Mouse (Mus musculus) c-Kit-negative CD71-positive TER-119-positive erythroid progenitor cells, embryonic 14.5 days (primary cell): ENCODE data around the gene Rad51b.

ENCODE experiments used
- DNase-seq: peaks from one replicate; pipeline ENCODE4 v3.0.0-alpha.2; 2013; ENCODE audit warnings: low read depth, low spot score

Gene Rad51b

GRCm38 (mm10) chr12:79799370-79799769 is 502.3 kb downstream of the Rad51b start:
- no peak for DNase-seq

DNA sequence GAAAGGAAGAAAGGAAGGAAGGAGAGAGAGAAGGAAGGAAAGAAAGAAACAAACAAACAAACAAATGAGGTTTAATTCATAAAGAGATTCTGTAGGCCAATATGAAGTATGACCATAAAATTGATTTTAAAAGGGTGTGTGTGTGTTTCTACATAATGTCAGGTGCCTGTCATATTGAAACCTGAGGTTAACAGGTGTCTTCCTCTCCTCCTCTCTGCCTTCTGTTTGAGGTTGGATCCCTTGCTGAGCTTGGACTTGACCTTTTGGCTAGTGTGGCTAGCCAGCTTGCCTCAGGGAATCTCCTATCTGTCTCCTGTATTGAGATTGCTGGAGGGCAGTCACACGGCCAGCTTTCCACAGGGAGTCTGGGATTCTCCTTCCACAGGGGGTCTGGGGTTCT is 506.6 kb downstream of the Rad51b start:
- no peak for DNase-seq

DNA sequence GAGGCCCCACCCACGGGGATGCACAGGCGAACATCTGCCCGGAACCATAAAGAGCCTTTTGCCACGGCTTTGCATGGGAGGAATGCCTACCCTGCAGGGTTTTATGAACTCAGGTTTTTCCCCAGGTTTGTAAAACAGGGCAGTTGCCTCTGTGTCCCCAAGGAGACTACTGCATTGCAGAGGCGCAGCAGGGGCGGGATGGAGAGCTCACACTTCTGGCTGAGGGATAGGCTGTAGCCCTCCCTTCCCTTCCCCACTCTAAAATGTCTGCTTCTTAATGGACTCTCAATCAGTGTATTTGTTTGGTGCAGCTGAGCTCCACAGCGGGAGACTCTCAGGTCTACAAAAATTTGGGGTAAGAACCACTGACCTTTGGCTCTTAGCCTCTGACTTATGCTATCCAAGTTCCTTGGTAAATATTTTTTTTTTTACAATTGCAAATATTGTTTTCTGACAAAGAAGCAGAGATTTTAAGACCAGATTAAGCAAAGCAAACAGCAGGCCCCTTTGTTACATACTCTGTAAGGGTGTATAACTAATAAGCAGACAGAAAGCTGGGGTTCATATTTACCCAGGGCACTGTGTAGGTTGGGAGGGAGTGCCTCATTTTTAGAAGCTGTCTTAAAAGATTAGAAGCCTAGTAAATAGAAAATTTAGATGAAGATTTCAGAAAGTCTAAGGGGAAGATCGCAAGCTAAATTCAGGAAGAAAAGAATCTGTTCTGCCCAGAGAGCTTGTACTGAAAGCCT is 507.9 kb downstream of the Rad51b start:
- no peak for DNase-seq

DNA sequence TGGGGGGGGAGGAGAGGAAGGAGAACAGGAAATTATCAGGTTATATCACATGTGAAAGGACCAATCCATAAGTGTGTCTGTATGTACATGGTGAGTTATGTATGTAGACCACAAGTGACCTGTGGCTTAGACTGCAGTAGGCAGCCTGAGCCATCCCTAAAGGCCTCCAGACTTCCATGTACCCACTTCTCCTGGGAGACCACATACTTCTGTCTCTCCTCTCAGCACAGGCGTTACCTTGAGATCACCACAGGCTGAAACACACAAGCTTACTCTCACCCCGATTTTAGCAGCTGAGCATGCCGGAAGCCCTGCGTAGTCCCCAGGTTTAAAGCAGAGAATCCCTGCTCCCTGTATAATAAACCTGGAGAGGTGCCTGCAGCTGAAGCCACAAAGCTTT is 509.9 kb downstream of the Rad51b start:
- DNase-seq: no peak

DNA sequence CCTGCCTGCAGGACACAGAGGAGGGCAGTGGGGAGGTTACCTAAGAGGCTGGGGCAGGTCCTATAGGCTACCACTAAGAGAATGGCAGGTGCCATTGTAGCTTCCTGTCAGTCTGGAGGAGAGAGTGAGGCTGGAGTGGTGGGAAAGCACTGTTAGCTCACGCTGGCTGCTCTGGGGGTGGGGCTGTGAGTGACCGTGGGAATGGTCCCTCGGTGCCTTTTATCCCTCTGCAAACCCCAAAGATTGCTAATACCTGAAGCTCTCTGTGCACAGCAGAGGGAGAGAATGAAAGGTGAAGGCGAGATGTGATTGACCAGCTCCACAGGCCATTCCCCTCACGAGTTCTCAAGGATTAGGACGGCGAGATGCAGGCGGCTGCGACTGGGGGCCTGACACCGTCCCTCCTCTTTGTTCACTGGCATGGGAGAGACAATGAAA is 510.3 kb downstream of the Rad51b start:
- DNase-seq: no peak

DNA sequence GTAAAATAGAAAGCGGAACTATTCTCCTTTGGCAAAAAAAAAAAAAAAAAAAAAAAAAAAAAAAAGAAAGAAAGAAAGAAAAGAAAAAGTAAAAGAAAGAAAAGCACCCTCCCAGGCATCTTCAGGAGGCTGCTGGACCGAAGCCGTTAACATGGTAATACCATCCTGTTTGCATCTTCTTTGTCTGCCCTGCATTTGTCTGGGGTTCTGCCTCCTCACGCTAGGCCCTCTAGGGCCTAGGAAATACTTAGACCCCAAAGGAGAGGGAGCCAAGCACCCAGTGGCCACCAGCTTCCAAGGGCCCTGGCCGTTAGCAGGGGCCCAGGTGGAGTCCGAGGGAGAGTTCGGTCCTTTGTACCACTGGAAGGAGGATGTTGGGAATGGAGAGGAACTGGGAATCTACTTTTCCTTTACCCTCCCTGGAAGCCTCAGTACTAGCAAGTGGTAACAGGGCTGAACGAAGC is 510.9 kb downstream of the Rad51b start:
- no peak for DNase-seq

GRCm38 (mm10) chr12:79808426-79809398 is 511.6 kb downstream of the Rad51b start:
- DNase-seq: no peak

- no peak for DNase-seq
Measured at GRCm38 (mm10) chr12:79809518-79809917, 512.4 kb downstream of the Rad51b start.

DNA sequence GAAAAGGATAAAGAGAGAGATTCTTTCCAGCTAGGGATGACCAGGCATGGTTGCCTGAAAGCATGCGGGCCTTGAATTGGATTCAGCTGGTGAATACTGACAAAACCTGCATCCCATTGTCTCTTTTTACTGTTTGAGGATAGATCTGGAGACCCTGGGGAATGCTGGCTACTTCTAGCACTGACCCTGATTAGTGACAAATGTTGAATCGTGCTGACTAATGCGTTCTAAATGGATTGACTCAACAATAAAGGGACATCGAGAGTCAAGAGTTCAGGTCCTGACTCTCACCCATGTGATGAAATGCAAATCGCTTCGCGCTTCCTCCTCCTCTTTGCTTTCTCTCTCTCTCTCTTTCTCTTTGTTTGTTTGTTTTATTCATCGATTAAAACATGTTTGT is 515.3 kb downstream of the Rad51b start:
- DNase-seq: no peak

DNA sequence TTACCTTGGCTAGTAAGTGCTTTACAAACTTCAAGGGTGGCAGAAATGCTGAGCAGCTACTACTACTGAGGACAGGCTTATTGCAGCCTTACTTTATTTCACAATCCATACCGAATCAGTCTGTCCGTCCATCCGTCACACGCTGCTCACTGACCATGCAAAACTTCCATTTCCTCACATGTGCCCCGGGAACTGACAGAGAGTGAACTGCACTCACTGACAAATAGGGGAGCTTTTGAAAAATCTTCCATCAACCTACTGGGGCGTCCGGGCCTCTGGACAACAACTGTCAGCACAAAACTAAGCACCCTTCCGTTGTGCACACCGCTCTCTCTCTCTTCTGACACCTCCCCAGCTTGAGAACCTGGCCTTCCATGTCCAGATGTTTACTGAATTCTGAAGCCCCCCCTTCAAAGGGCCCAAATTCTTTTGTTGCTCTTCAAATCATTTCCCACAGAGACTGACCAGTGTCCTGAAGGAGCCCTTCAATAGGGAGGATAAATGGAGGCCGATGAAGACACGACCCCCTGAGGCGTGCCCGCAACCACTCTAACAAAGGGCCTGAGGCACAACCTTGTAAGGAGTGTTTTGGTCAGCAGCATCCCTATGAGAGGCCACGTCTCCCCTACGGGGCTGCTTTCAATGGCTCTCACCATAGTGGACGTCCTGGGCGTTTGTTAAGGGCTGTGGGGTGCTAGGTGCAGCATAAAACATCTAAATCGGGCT is 515.9 kb downstream of the Rad51b start:
- DNase-seq: no peak

DNA sequence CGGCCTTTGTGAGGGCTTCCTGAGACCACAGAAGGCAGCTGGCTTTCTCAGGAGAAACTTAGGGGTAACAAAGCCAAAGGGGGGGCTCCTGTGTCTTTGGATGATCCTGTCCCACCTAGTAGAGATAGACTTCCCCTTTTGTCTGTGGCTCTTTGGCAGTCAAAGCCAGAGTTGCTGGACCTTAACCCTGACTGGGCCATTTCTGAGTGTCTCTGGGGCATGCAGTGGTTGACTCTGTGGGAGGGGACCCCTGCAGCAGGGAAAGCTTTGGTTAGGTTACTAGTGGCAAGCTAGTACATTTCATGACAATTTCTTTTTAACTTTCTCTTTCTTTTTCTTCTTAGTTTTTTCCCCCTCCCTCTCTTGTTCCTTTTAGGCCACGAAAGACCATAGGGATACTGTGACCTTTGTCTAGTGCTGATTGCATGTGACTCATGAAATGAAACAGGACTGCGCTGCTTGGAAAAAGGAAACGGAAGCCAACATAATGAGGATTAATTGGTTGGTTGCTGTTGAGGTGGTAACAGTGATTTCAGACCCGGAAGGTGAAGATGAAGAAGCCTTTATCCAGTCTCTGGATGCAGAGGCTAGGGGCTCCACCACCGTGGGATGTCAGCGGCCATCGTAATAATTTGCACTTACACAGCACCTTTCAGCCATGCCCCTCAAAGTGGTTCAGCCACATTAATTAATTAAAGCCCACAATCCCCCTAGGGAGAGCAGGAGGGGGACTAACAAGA is 516.7 kb downstream of the Rad51b start:
- no peak for DNase-seq

DNA sequence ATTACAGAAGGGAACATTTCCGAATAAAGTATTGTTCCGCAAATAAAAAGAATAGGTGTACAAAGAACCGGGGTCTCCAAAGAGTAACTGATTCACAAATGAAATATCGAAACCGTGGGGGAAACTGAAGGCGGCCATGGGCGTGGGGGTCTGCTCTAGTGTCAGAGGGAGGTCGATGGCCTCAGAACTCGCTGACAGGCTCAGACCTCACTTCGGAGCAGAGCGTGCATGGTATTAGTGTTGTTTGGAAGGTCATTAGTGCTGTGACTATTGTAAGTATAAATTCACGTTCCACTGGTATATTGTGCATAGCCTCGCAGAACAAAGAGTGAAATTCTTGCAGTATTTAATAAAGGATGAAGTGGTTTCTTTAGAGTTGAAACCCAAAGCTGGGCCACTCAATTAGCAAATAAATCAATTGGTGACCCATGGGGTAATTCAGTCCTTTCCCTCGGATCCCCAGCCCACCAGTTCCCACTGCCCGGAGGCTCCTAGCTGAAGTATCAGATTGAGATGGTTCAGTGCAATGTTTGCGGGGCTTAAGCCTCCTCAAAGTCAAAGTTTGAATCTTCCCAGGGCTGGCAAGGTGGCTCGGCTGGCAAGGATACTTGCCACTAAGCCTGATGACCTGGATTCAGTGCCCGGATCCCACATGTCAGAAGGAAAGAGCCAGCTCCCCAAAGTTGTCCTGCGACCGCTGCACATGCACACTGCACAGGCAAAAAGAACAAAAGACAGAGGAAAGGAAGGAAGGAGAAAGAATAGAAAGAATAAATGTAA is 517.4 kb downstream of the Rad51b start:
- no peak for DNase-seq

- DNase-seq: no peak
Measured at GRCm38 (mm10) chr12:79816241-79816640, 519.2 kb downstream of the Rad51b start.

- no peak for DNase-seq
Measured at GRCm38 (mm10) chr12:79820228-79820958, 523.3 kb downstream of the Rad51b start.

GRCm38 (mm10) chr12:79821901-79822300 is 524.8 kb downstream of the Rad51b start:
- DNase-seq: no peak

GRCm38 (mm10) chr12:79822401-79822800 is 525.3 kb downstream of the Rad51b start:
- no peak for DNase-seq

DNA sequence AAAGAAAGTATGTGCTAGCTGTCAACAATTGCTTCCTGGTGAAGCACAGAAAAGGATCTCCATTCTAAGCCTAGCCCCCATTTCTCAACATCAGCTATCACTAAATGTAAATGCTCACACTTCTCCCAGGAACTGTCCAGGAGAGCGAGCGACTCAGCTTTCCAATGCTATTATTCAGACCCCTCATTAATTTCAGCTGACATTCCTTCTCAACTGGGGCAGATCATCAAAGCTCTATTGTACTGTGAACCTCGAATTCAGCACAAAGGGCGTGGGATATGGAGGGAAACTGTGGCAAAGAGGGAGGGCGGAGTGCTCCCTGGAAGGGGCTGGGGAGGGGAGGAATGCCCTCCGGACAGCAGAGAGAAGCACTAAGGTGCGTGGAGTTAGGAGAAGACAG is 528.8 kb downstream of the Rad51b start:
- DNase-seq: no peak

GRCm38 (mm10) chr12:79827233-79827692 is 530.2 kb downstream of the Rad51b start:
- DNase-seq: no peak

DNA sequence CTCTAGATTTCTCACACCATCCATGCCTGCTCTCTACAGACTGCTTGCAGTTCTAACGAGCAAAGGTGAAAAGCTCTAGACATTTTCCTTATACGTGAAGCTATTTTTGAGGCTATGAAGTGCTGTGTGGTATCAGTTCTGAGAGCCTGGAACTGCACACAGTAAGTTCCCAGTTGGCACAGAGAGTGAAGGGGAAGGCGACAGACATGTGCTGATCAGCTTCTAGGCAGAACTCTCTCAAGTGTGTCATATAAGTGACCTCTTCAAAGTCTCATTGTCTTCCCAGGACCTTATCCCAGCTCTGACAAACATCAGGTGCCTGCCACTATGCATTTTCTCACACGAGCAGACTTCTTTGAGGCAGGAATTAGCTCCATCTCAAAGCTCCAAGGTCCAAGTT is 530.7 kb downstream of the Rad51b start:
- DNase-seq: no peak

GRCm38 (mm10) chr12:79830686-79831085 is 533.6 kb downstream of the Rad51b start:
- no peak for DNase-seq
